Mouse (Mus musculus) gastrocnemius, adult 18-20 months (tissue): ENCODE measurements around the gene Sorcs1. TPM values are rescaled to one million over a fixed set of nuclear protein-coding genes. Genes with fewer than 3 reads are reported as not detected.

Experiments used
- DNase-seq: peaks from one replicate; pipeline ENCODE4 v3.0.0; 2021; ENCODE audit warnings: low spot score
- long read RNA-seq, 2 experiments: library from polyadenylated mRNA; stranded (forward); transcript quantifications; one replicate each; pipeline ENCODE4 v2.0.0; 2021
- total RNA-seq, 2 experiments: library from RNA; stranded (reverse); gene quantifications; 2 replicates each; pipeline ENCODE4 v1.2.3; 2021

The Sorcs1 gene
- 1 to 10 TPM in 1 of 2 experiments, under 1 TPM in 1; 0.96 to 2.5 TPM for total RNA-seq
- long read RNA-seq, experiment 1, partial matches to known transcripts = 0 of 1 reads
- long read RNA-seq, experiment 1, other reads (novel, unspliced or antisense) = 1 of 1 reads
- long read RNA-seq, experiment 2 = 0 reads

GRCm38 (mm10) chr19:50677903-50678896 is at the start of gene Sorcs1:
Sorcs1 (minus strand) TSS chr19:50678646.
- DNase-seq = peak; percentile 9

GRCm38 (mm10) chr19:50683277-50683676 is 4.8 kb upstream of the Sorcs1 start:
- no peak for DNase-seq

- DNase-seq = no peak
Measured at GRCm38 (mm10) chr19:50678946-50679345, 500 bp upstream of the Sorcs1 start.

GRCm38 (mm10) chr19:50676578-50677524 is 1.6 kb downstream of the Sorcs1 start:
- DNase-seq = no peak

DNA sequence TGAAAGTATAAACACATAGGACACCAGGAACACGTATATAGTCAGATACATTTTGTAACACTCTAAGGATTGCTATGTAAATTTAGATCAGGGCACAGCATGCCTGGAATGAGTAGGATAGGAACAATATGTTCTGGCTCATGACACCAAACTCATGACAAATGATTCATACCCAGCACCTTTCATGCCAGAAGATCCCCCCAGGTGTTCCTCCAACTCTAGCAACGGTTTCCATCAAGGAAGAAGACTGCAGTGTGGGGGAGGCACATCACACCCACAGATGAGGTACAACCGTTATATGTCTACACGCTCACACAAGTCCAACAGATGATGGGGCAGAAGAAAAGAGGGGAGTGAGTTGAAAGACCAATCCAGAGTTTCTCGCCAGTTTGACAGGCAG is 3.5 kb downstream of the Sorcs1 start:
- no peak for DNase-seq

DNA sequence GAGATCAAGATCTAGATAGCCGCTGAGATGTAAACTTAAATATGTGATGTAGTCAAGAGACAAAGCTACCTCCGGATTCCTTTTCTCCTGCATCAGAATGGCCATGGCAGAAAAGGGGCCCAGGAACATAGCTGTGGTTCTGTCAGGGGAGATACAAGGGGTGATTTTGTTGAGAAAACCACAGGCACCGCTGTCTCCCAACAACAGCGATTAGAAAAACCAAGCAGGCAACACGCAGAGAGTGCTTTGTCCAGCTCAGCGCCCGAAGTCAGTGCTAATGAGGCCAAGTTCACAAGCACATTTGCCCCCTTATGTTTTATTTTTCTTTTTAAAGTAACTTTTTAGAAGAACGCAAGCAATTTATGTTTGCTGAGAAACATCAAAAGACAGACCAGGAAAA is 10.9 kb downstream of the Sorcs1 start:
- DNase-seq = no peak

DNA sequence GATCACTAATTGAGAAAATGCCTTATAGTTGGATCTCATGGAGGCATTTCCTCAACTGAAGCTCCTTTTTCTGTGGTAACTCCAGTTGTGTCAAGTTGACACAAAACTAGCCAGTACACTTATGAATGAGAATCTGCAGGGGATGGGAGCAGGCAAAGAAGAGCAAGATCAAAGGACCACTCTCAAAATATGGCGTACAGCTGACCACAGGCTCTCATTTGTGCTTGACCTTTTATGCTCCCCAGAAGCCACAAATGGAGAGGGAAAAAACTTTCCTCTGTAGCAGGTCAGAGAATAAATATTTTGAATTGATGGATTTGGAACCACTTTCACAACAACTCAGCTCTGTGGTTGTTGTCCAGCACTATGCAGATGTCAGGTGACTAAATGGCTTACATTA is 14.1 kb downstream of the Sorcs1 start:
- DNase-seq = no peak

- no peak for DNase-seq
Measured at GRCm38 (mm10) chr19:50659144-50659543, 19.3 kb downstream of the Sorcs1 start.

- no peak for DNase-seq
Measured at GRCm38 (mm10) chr19:50652750-50653149, 25.7 kb downstream of the Sorcs1 start.

DNA sequence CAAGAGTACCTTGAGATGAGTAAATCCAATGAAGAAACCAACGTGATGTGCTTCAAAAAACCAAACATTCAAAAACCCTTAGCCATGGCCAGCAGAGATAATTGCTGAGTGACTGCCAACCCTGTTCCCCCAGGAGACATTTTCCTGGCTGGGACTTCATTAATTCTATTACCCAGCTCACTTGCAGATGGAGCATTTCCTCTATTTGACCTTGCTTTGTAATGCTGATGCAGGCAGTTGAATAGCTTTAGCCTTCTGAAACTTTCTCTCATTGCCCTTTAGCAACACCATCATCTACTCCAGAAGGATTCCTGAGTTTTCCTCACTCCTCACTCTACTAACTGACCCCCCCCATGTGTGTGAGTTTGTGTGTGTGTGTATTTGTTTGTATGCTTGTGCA is 34.6 kb downstream of the Sorcs1 start:
- DNase-seq = no peak

- DNase-seq = no peak
Measured at GRCm38 (mm10) chr19:50642121-50642520, 36.3 kb downstream of the Sorcs1 start.

GRCm38 (mm10) chr19:50640251-50641032 is 38.0 kb downstream of the Sorcs1 start:
- DNase-seq = no peak

DNA sequence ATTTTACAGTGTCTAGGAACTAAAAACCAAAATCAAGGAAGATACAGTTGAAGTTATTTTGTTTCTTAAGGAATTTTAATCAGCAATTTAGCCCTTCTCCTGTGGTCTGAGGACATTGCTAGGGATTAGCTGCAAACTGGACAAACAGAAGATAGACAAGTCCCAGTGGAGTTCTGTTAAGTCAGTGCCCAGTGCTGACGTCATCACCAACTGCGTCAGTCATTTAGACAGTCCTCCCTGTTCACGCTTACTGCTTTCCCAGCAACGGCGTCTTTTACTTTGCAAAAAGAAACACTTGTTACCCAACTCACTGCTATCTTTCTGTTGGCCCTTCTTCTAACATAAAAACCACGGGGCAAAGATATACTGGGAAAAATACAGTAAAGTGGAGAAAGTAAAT is 40.3 kb downstream of the Sorcs1 start:
- no peak for DNase-seq

GRCm38 (mm10) chr19:50614013-50614412 is 64.4 kb downstream of the Sorcs1 start:
- DNase-seq = no peak

DNA sequence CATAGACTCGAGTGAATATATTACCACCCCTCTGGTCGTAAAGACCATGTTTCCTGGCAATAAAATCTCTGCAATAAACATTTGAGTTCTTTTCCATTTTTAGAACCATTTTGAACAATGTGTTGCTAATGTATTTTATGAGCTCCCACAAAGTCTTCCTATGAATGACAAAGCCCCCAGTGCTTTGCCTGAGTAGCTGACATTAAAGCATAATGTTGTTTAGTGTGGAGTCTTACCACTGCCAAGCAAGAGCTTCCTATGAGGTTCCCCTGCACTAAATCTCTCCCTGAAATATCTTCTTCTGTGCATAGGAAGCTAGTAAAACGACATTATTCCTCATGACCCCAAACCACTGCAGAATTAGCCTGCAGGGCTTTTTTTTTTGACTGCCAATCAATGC is 66.8 kb downstream of the Sorcs1 start:
- DNase-seq = no peak

- no peak for DNase-seq
Measured at GRCm38 (mm10) chr19:50603882-50604281, 74.6 kb downstream of the Sorcs1 start.

DNA sequence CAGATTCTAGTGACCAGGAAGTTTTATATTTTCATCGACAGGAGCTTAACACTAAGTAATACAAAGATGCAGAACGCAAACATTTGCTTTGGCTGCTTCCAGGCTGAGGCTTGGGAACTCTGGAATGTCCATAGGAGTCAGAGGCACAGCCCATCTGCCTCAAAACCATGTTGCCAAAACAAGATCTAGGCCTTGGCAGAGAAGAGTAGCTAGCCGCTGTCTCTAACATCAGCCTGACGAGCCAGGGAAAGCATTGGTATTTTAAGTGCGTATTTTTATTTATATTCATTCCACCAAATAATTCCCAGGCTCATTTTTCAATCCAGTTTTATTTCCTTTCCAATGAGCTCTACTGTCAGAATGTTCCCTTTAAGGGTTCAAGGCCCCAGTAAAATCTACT is 75.1 kb downstream of the Sorcs1 start:
- DNase-seq = no peak

GRCm38 (mm10) chr19:50597300-50597699 is 81.1 kb downstream of the Sorcs1 start:
- no peak for DNase-seq

GRCm38 (mm10) chr19:50586182-50586581 is 92.3 kb downstream of the Sorcs1 start:
- no peak for DNase-seq

GRCm38 (mm10) chr19:50582952-50583351 is 95.5 kb downstream of the Sorcs1 start:
- DNase-seq = no peak

DNA sequence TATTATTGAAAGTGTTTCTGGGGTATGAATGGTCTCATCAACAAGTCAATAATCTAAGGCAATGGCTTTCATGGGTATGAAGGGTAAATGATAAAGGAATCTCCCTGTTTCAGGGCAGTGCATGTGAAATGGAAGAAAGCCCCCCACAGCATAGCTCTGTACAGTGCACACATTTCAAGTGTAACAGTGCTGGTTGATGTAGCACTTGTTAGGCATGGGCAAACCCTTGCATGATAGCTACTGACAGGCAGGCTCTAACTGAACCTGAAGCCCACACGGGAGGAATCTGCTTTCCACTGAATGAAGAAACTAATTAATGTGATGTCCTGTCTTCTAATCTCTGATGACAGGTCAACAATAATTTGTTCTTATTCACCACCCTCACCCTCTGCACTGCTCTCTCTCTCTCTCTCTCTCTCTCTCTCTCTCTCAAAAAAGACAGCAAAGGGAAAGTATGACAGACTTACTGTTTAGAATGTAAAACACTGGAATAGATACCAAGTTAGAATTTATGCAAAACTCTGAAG is 108.7 kb downstream of the Sorcs1 start:
- DNase-seq = no peak
